In genomic region chrX:139570054-139570453, GRCm38 (mm10) we compare ENCODE assay signal across 21 mouse cellular contexts.
"Had no signal": no experiment of that assay in that cellular context is flagged by ENCODE, and none has a peak within 500 bp of the region (broad histone marks: within the 10 kb centered on the region; RNA-seq: fewer than 3 reads in every experiment).

No protein-coding gene starts in this region.

- H3K4me1 ChIP-seq: liver, embryonic 15.5 days; lung, embryonic 15.5 days; megakaryocyte, embryonic 14.5 days; midbrain, embryonic 13.5 days; midbrain, embryonic 15.5 days; neural tube, embryonic 13.5 days; neural tube, embryonic 15.5 days had no signal

- H3K27me3 ChIP-seq: liver, embryonic 15.5 days; lung, embryonic 15.5 days; midbrain, embryonic 15.5 days had no signal

- H3K4me3 ChIP-seq: liver, embryonic 15.5 days; lung, embryonic 15.5 days; megakaryocyte, embryonic 14.5 days; midbrain, embryonic 13.5 days; midbrain, embryonic 15.5 days; myocyte; neural tube, embryonic 13.5 days; neural tube, embryonic 15.5 days had no signal

- H3K4me2 ChIP-seq: liver, embryonic 15.5 days; lung, embryonic 15.5 days; midbrain, embryonic 11.5 days; midbrain, embryonic 13.5 days; midbrain, embryonic 15.5 days; neural tube, embryonic 13.5 days; neural tube, embryonic 15.5 days had no signal

- H3K27ac ChIP-seq: liver, embryonic 15.5 days; lung, embryonic 15.5 days; macrophage; midbrain, embryonic 13.5 days; midbrain, embryonic 15.5 days; neural tube, embryonic 13.5 days; neural tube, embryonic 15.5 days had no signal

- H3K36me3 ChIP-seq: liver, embryonic 15.5 days; lung, embryonic 15.5 days; midbrain, embryonic 13.5 days; midbrain, embryonic 15.5 days; neural tube, embryonic 13.5 days; neural tube, embryonic 15.5 days had no signal

- ATAC-seq: liver, postnatal 0 days; midbrain, embryonic 13.5 days; midbrain, embryonic 15.5 days had no signal

- H3K9me3 ChIP-seq: liver, embryonic 15.5 days; lung, embryonic 15.5 days; megakaryocyte, embryonic 14.5 days; midbrain, embryonic 13.5 days; midbrain, embryonic 15.5 days; neural tube, embryonic 13.5 days; neural tube, embryonic 15.5 days had no signal

- DNase-seq: liver, postnatal 0 days; lung, adult 2 months; lung, postnatal 10 days; retina, postnatal 1 day; right cerebral cortex, adult 18-20 months; right cerebral cortex, postnatal 25 days; right cerebral cortex, postnatal 4 days; spleen, adult 18-20 months; thymus, adult 18-20 months; thymus, postnatal 14 days; thymus, postnatal 36 days had no signal

- H3K9ac ChIP-seq: liver, embryonic 15.5 days; liver, postnatal 0 days; lung, embryonic 15.5 days; midbrain, embryonic 13.5 days; midbrain, embryonic 15.5 days; neural tube, embryonic 13.5 days; neural tube, embryonic 15.5 days had no signal
